Mouse (Mus musculus): ENCODE measurements at regions not wholly inside any gene's neighbourhood (a gene's known extent, or its start where the extent isn't known, plus 50 kb on each side); places are given as distances from the start of the nearest gene placed in this dataset.
A peak's percentile ranks its signal among the peaks of the same experiment; 100 is the strongest.
"Not testable (repeated sequence)": the region's sequence is repeated elsewhere in the genome, so short reads cannot be mapped to it uniquely, and the experiment has no call there.

- no peak for DNase-seq
Observed at GRCm38 (mm10) chr3:17452984-17453383, 495.2 kb upstream of the Cypt12 start.

- no peak for DNase-seq
Observed at GRCm38 (mm10) chr3:17460545-17460944, 487.7 kb upstream of the Cypt12 start.

GRCm38 (mm10) chr3:17461365-17461764 lies 486.8 kb upstream of the Cypt12 start:
- DNase-seq = no peak

- no peak for DNase-seq
Observed at GRCm38 (mm10) chr3:17473812-17474211, 474.4 kb upstream of the Cypt12 start.

GRCm38 (mm10) chr3:17489240-17490142 lies 458.7 kb upstream of the Cypt12 start:
- DNase-seq = peak; percentile 6

GRCm38 (mm10) chr3:17490632-17491031 lies 457.6 kb upstream of the Cypt12 start:
- no peak for DNase-seq

GRCm38 (mm10) chr3:17498291-17498690 lies 449.9 kb upstream of the Cypt12 start:
- no peak for DNase-seq

- peak; percentile 4 for DNase-seq
Observed at GRCm38 (mm10) chr3:17501556-17501955, 446.7 kb upstream of the Cypt12 start.

- peak; percentile 70 for DNase-seq
Observed at GRCm38 (mm10) chr3:17541346-17541745, 406.9 kb upstream of the Cypt12 start.

GRCm38 (mm10) chr3:17547559-17548059 lies 400.6 kb upstream of the Cypt12 start:
- DNase-seq = no peak

- no peak for DNase-seq
Observed at GRCm38 (mm10) chr3:17582487-17582886, 365.7 kb upstream of the Cypt12 start.

- DNase-seq = no peak
Observed at GRCm38 (mm10) chr3:17589956-17590546, 358.2 kb upstream of the Cypt12 start.

GRCm38 (mm10) chr3:17592463-17592862 lies 355.7 kb upstream of the Cypt12 start:
- DNase-seq = no peak

GRCm38 (mm10) chr3:17596365-17596764 lies 351.8 kb upstream of the Cypt12 start:
- no peak for DNase-seq

GRCm38 (mm10) chr3:17613486-17613885 lies 334.7 kb upstream of the Cypt12 start:
- no peak for DNase-seq

GRCm38 (mm10) chr3:17616439-17617070 lies 331.7 kb upstream of the Cypt12 start:
- DNase-seq = peak; percentile 77

GRCm38 (mm10) chr3:17619489-17619888 lies 328.7 kb upstream of the Cypt12 start:
- no peak for DNase-seq

GRCm38 (mm10) chr3:17619890-17620289 lies 328.3 kb upstream of the Cypt12 start:
- peak; percentile 3 for DNase-seq

- no peak for DNase-seq
Observed at GRCm38 (mm10) chr3:17620398-17620797, 327.8 kb upstream of the Cypt12 start.

- no peak for DNase-seq
Observed at GRCm38 (mm10) chr3:17632484-17632883, 315.7 kb upstream of the Cypt12 start.

- no peak for DNase-seq
Observed at GRCm38 (mm10) chr3:17636276-17636675, 311.9 kb upstream of the Cypt12 start.

GRCm38 (mm10) chr3:17659988-17660387 lies 288.2 kb upstream of the Cypt12 start:
- DNase-seq = not testable (repeated sequence)

GRCm38 (mm10) chr3:17661987-17662386 lies 286.2 kb upstream of the Cypt12 start:
- DNase-seq = no peak

- DNase-seq = no peak
Observed at GRCm38 (mm10) chr3:17667016-17667415, 281.2 kb upstream of the Cypt12 start.

All from cerebellum, adult 9-10 months (tissue).